Mouse (Mus musculus) kidney, adult 2 months (tissue): Measurements from ENCODE around the gene Btn1a1.

Experiments used
- CTCF ChIP-seq: fragments of 200-500 bp; conservative IDR thresholded peaks from 2 replicates; pipeline ENCODE4 v1.5.1; 2011; ENCODE audit warnings: low read depth, mild to moderate bottlenecking, control low read depth, low read length, moderate library complexity, mixed read lengths; ENCODE audit not compliant: insufficient read depth, insufficient read length
- POLR2A ChIP-seq: fragments of 200-500 bp; IDR thresholded peaks from one replicate; pipeline ENCODE4 v1.6.1; 2011; ENCODE audit warnings: low read depth, low read length, control low read depth

- TF ChIP-seq POLR2A (no peak), CTCF (no peak)
These were observed 17.5 kb upstream of the Btn1a1 start for GRCm38 (mm10) chr13:23483153-23483552.
